Comparison of ENCODE assay signal across 8 mouse cellular contexts in the genomic region with DNA sequence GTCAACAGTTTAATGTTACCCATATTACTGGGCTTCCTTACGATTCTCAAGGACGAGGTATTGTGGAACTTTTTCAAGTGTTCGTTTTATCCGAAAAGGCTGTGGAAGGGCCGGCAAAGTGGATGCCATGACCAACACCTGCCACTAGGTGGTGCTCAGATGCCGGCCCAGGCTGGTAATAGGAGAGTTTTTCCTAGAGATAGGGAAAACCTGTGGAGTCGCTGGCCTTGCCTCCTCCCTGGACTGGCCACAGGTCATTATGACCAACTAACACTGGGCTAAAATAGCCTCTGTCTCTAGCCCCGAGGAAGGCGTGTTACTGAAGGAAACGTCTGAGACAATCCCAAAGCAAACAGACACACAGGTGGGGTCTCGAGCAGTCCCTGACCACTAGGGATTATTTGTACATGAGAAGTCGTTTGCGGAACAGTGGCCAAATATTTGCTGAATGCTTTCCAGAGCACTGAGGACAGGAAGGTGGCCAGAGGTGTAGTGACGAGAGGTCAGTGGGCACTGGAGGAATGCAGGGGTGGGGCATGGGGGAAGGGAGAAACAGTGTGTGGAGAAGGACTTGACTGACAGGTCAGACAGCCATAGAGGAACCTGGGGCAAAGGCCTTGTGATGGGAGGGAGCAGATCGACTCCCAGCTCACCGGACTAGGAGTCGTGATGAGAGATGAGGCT. TPM values are rescaled to one million over a fixed set of nuclear protein-coding genes. Genes with fewer than 3 reads are reported as not detected.
DNase-seq lines count a peak whose midpoint lies in the region; ATAC-seq lines count a peak whose summit lies in the region.

No protein-coding gene starts in this region.

- H3K9ac ChIP-seq in heart, embryonic 11.5 days (ENCODE audit: low read depth, low read length): no peak overlapping the region
- H3K9ac ChIP-seq in kidney, embryonic 14.5 days (ENCODE audit: low read depth, low read length): no peak overlapping the region
- no peak overlapping the region for H3K9ac ChIP-seq in stomach, embryonic 15.5 days

- peaks cover 6% of the 10 kb centered on the region; the same call in 1 of the 2 replicates for H3K4me1 ChIP-seq in heart, embryonic 11.5 days (ENCODE audit: control insufficient read depth, insufficient read depth, low read length)
- H3K4me1 ChIP-seq in kidney, embryonic 14.5 days (ENCODE audit: control insufficient read depth, insufficient read depth, low read length): peaks cover 13% of the 10 kb centered on the region
- peaks cover 19% of the 10 kb centered on the region for H3K4me1 ChIP-seq in stomach, embryonic 15.5 days

- no peaks in the 10 kb centered on the region for H3K27me3 ChIP-seq in heart, embryonic 11.5 days (ENCODE audit: control insufficient read depth, insufficient read depth, low read length)
- H3K27me3 ChIP-seq in kidney, embryonic 14.5 days (ENCODE audit: control insufficient read depth, insufficient read depth, low read length): no peaks in the 10 kb centered on the region
- no peaks in the 10 kb centered on the region for H3K27me3 ChIP-seq in stomach, embryonic 15.5 days (replicated peaks)

- ATAC-seq in CD4-positive, CD25-positive, alpha-beta regulatory T cell, adult 4 months: peak; percentile 58
- peak; percentile 80 for ATAC-seq in erythroblast, adult 5-6 weeks (replicated peaks; ENCODE audit: low FRiP score, poor library complexity, severe bottlenecking)
- ATAC-seq in heart, embryonic 11.5 days (replicated peaks; ENCODE audit: insufficient number of reproducible peaks, low FRiP score, low TSS enrichment): peak; percentile 68
- ATAC-seq in kidney, embryonic 14.5 days (ENCODE audit: low FRiP score, low TSS enrichment): peak; percentile 65
- ATAC-seq in monocyte, adult 5-6 weeks (replicated peaks; ENCODE audit: insufficient number of reproducible peaks, low FRiP score, low TSS enrichment, poor library complexity, severe bottlenecking): peak; percentile 77
- peak; percentile 80 for ATAC-seq in stomach, embryonic 15.5 days (ENCODE audit: insufficient read depth, low FRiP score, low read depth)

- no peaks in the 10 kb centered on the region for H3K9me3 ChIP-seq in heart, embryonic 11.5 days (replicated peaks; ENCODE audit: control insufficient read depth, low read length)
- no peaks in the 10 kb centered on the region for H3K9me3 ChIP-seq in kidney, embryonic 14.5 days (ENCODE audit: control insufficient read depth, low read length)
- no peaks in the 10 kb centered on the region for H3K9me3 ChIP-seq in stomach, embryonic 15.5 days

- no peak overlapping the region for H3K4me3 ChIP-seq in heart, embryonic 11.5 days (ENCODE audit: low read depth, low read length)
- no peak overlapping the region for H3K4me3 ChIP-seq in kidney, embryonic 14.5 days (ENCODE audit: low read length)
- no peak overlapping the region for H3K4me3 ChIP-seq in stomach, embryonic 15.5 days (replicated peaks)

- 23% methylated on average over 17 of the region's 17 CpGs for WGBS in heart, embryonic 11.5 days (ENCODE audit: insufficient replicate concordance)
- 17% methylated on average over 17 of the region's 17 CpGs for WGBS in kidney, embryonic 14.5 days
- 14% methylated on average over 17 of the region's 17 CpGs for WGBS in stomach, embryonic 15.5 days

- no peak overlapping the region for H3K27ac ChIP-seq in heart, embryonic 11.5 days (ENCODE audit: low read depth, low read length)
- H3K27ac ChIP-seq in kidney, embryonic 14.5 days (ENCODE audit: low read depth, low read length): no peak overlapping the region
- no peak overlapping the region for H3K27ac ChIP-seq in stomach, embryonic 15.5 days

- peak; percentile 76 for DNase-seq in brain, adult 2 months (ENCODE audit: low read depth, low spot score)
- DNase-seq in liver: peak; percentile 71

- H3K36me3 ChIP-seq in heart, embryonic 11.5 days (ENCODE audit: control insufficient read depth, insufficient read depth, low read length): no peaks in the 10 kb centered on the region
- no peaks in the 10 kb centered on the region for H3K36me3 ChIP-seq in kidney, embryonic 14.5 days (ENCODE audit: control insufficient read depth, insufficient read depth, low read length)
- H3K36me3 ChIP-seq in stomach, embryonic 15.5 days: no peaks in the 10 kb centered on the region

- peak overlapping the region; percentile 25; the same call in 1 of the 2 replicates for H3K4me2 ChIP-seq in heart, embryonic 11.5 days
- H3K4me2 ChIP-seq in kidney, embryonic 14.5 days (replicated peaks; ENCODE audit: low read depth, low read length): no peak overlapping the region
- peak overlapping the region; percentile 21 for H3K4me2 ChIP-seq in stomach, embryonic 15.5 days

RNA-seq across cellular contexts. Expression of a gene that starts 30.4 kb away (rescaled TPM):
- 1,000 to 10,000 TPM; 1,931 to 1,996 TPM for polyA plus RNA-seq in CD4-positive, CD25-positive, alpha-beta regulatory T cell, adult 4 months (2017; shearing (Covaris generic))
- total RNA-seq in erythroblast, adult 5-6 weeks (2015; ENCODE audit: low replicate concordance): 365 and 373 TPM in 2 replicates
- total RNA-seq in erythroblast, adult 5-6 weeks (2017; ENCODE audit: low replicate concordance): 312 and 351 TPM in 2 replicates
- 644 and 729 TPM in 2 replicates for polyA plus RNA-seq in heart, embryonic 11.5 days (2014; fragmentation: Nextera tagmentation; extraction: Ambion mirVana)
- 1,099 and 1,259 TPM in 2 replicates for polyA plus RNA-seq in kidney, embryonic 14.5 days (2014; fragmentation: Nextera tagmentation; extraction: Ambion mirVana)
- total RNA-seq in monocyte, adult 5-6 weeks (2017): 831 to 988 TPM (median 903 TPM) in 3 replicates
- 694 and 820 TPM in 2 replicates for polyA plus RNA-seq in stomach, embryonic 15.5 days (2015; fragmentation: Nextera tagmentation; extraction: Ambion mirVana)
